Mouse (Mus musculus): ENCODE measurements at regions not wholly inside any gene's neighbourhood (a gene's known extent, or its start where the extent isn't known, plus 50 kb on each side); places are given as distances from the start of the nearest gene placed in this dataset.

GRCm38 (mm10) chr2:160237436-160238104 lies 96.4 kb downstream of the Gm826 start:
- no peak overlapping the region for H3K4me2 ChIP-seq (ENCODE audit: low read depth, low read length)
- H3K9ac ChIP-seq (replicated peaks; ENCODE audit: low read length), result no peak overlapping the region
- H3K36me3 ChIP-seq (replicated peaks; ENCODE audit: control insufficient read depth, insufficient read depth, low read depth, low read length), result no peaks in the 10 kb centered on the region
- DNase-seq (ENCODE audit: low spot score), result no peak
- H3K9me3 ChIP-seq (replicated peaks; ENCODE audit: control insufficient read depth, low read length), result no peaks in the 10 kb centered on the region
- no peaks in the 10 kb centered on the region for H3K27me3 ChIP-seq (ENCODE audit: control insufficient read depth, insufficient read depth, low read length)
- H3K4me3 ChIP-seq (ENCODE audit: low read depth, low read length), result no peak overlapping the region
- no peak overlapping the region for H3K27ac ChIP-seq (replicated peaks; ENCODE audit: low read depth, low read length)
- H3K4me1 ChIP-seq (ENCODE audit: control insufficient read depth, insufficient read depth, low read length), result no peaks in the 10 kb centered on the region
- no peak for ATAC-seq (replicated peaks; ENCODE audit: insufficient number of reproducible peaks, low FRiP score, low TSS enrichment, low read depth)
- 78% methylated on average over 3 of the region's 3 CpGs for WGBS

GRCm38 (mm10) chr2:160236806-160237205 lies 97.2 kb downstream of the Gm826 start:
- ATAC-seq (replicated peaks; ENCODE audit: insufficient number of reproducible peaks, low FRiP score, low TSS enrichment, low read depth), result no peak
- Histone ChIP-seq H3K36me3 (replicated peaks; ENCODE audit: control insufficient read depth, insufficient read depth, low read depth, low read length) (no peaks in the 10 kb centered on the region), H3K27ac (replicated peaks; ENCODE audit: low read depth, low read length) (no peak overlapping the region), H3K4me3 (ENCODE audit: low read depth, low read length) (no peak overlapping the region), H3K9ac (replicated peaks; ENCODE audit: low read length) (no peak overlapping the region), H3K27me3 (ENCODE audit: control insufficient read depth, insufficient read depth, low read length) (no peaks in the 10 kb centered on the region), H3K4me2 (ENCODE audit: low read depth, low read length) (no peak overlapping the region), H3K9me3 (replicated peaks; ENCODE audit: control insufficient read depth, low read length) (no peaks in the 10 kb centered on the region), H3K4me1 (ENCODE audit: control insufficient read depth, insufficient read depth, low read length) (no peaks in the 10 kb centered on the region)
- DNase-seq (ENCODE audit: low spot score), result no peak
- 88% methylated on average over 7 of the region's 7 CpGs for WGBS

- Histone ChIP-seq H3K36me3 (replicated peaks; ENCODE audit: control insufficient read depth, insufficient read depth, low read depth, low read length) (no peaks in the 10 kb centered on the region), H3K27ac (replicated peaks; ENCODE audit: low read depth, low read length) (no peak overlapping the region), H3K4me3 (ENCODE audit: low read depth, low read length) (no peak overlapping the region), H3K4me1 (ENCODE audit: control insufficient read depth, insufficient read depth, low read length) (no peaks in the 10 kb centered on the region), H3K4me2 (ENCODE audit: low read depth, low read length) (no peak overlapping the region), H3K9ac (replicated peaks; ENCODE audit: low read length) (no peak overlapping the region), H3K27me3 (ENCODE audit: control insufficient read depth, insufficient read depth, low read length) (no peaks in the 10 kb centered on the region), H3K9me3 (replicated peaks; ENCODE audit: control insufficient read depth, low read length) (no peaks in the 10 kb centered on the region)
- no peak for DNase-seq (ENCODE audit: low spot score)
- ATAC-seq (replicated peaks; ENCODE audit: insufficient number of reproducible peaks, low FRiP score, low TSS enrichment, low read depth), result no peak
- 73% methylated on average over 8 of the region's 8 CpGs for WGBS
Measured at GRCm38 (mm10) chr2:160230786-160231185, 103.2 kb downstream of the Gm826 start.

- H3K27me3 ChIP-seq (ENCODE audit: control insufficient read depth, insufficient read depth, low read length), result no peaks in the 10 kb centered on the region
- H3K4me3 ChIP-seq (ENCODE audit: low read depth, low read length), result no peak overlapping the region
- no peak overlapping the region for H3K27ac ChIP-seq (replicated peaks; ENCODE audit: low read depth, low read length)
- H3K4me2 ChIP-seq (ENCODE audit: low read depth, low read length), result no peak overlapping the region
- no peaks in the 10 kb centered on the region for H3K36me3 ChIP-seq (replicated peaks; ENCODE audit: control insufficient read depth, insufficient read depth, low read depth, low read length)
- H3K9ac ChIP-seq (replicated peaks; ENCODE audit: low read length), result no peak overlapping the region
- H3K4me1 ChIP-seq (ENCODE audit: control insufficient read depth, insufficient read depth, low read length), result no peaks in the 10 kb centered on the region
- DNase-seq (ENCODE audit: low spot score) (no peak), ATAC-seq (replicated peaks; ENCODE audit: insufficient number of reproducible peaks, low FRiP score, low TSS enrichment, low read depth) (no peak)
- H3K9me3 ChIP-seq (replicated peaks; ENCODE audit: control insufficient read depth, low read length), result no peaks in the 10 kb centered on the region
- 72% methylated on average over 8 of the region's 8 CpGs for WGBS
Measured at GRCm38 (mm10) chr2:160228331-160229035, 105.5 kb downstream of the Gm826 start.

GRCm38 (mm10) chr2:160225450-160225849 lies 108.5 kb downstream of the Gm826 start:
- Histone ChIP-seq H3K36me3 (replicated peaks; ENCODE audit: control insufficient read depth, insufficient read depth, low read depth, low read length) (no peaks in the 10 kb centered on the region), H3K9ac (replicated peaks; ENCODE audit: low read length) (no peak overlapping the region), H3K4me1 (ENCODE audit: control insufficient read depth, insufficient read depth, low read length) (no peaks in the 10 kb centered on the region), H3K4me3 (ENCODE audit: low read depth, low read length) (no peak overlapping the region), H3K4me2 (ENCODE audit: low read depth, low read length) (no peak overlapping the region), H3K27me3 (ENCODE audit: control insufficient read depth, insufficient read depth, low read length) (no peaks in the 10 kb centered on the region), H3K27ac (replicated peaks; ENCODE audit: low read depth, low read length) (no peak overlapping the region), H3K9me3 (replicated peaks; ENCODE audit: control insufficient read depth, low read length) (no peaks in the 10 kb centered on the region)
- ATAC-seq (replicated peaks; ENCODE audit: insufficient number of reproducible peaks, low FRiP score, low TSS enrichment, low read depth) (no peak), DNase-seq (ENCODE audit: low spot score) (no peak)
- WGBS, result 72% methylated on average over 5 of the region's 5 CpGs

- H3K9ac ChIP-seq (replicated peaks; ENCODE audit: low read length), result no peak overlapping the region
- DNase-seq (ENCODE audit: low spot score) (no peak), ATAC-seq (replicated peaks; ENCODE audit: insufficient number of reproducible peaks, low FRiP score, low TSS enrichment, low read depth) (no peak)
- no peaks in the 10 kb centered on the region for H3K36me3 ChIP-seq (replicated peaks; ENCODE audit: control insufficient read depth, insufficient read depth, low read depth, low read length)
- H3K4me3 ChIP-seq (ENCODE audit: low read depth, low read length), result no peak overlapping the region
- 91% methylated on average over 8 of the region's 8 CpGs for WGBS
- H3K4me1 ChIP-seq (ENCODE audit: control insufficient read depth, insufficient read depth, low read length), result no peaks in the 10 kb centered on the region
- no peak overlapping the region for H3K27ac ChIP-seq (replicated peaks; ENCODE audit: low read depth, low read length)
- H3K9me3 ChIP-seq (replicated peaks; ENCODE audit: control insufficient read depth, low read length), result no peaks in the 10 kb centered on the region
- H3K4me2 ChIP-seq (ENCODE audit: low read depth, low read length), result no peak overlapping the region
- no peaks in the 10 kb centered on the region for H3K27me3 ChIP-seq (ENCODE audit: control insufficient read depth, insufficient read depth, low read length)
Measured at GRCm38 (mm10) chr2:160223366-160223765, 110.6 kb downstream of the Gm826 start.

GRCm38 (mm10) chr2:160221772-160222171 lies 112.2 kb downstream of the Gm826 start:
- Histone ChIP-seq H3K4me3 (ENCODE audit: low read depth, low read length) (no peak overlapping the region), H3K36me3 (replicated peaks; ENCODE audit: control insufficient read depth, insufficient read depth, low read depth, low read length) (no peaks in the 10 kb centered on the region), H3K27me3 (ENCODE audit: control insufficient read depth, insufficient read depth, low read length) (no peaks in the 10 kb centered on the region), H3K9me3 (replicated peaks; ENCODE audit: control insufficient read depth, low read length) (no peaks in the 10 kb centered on the region), H3K4me1 (ENCODE audit: control insufficient read depth, insufficient read depth, low read length) (no peaks in the 10 kb centered on the region), H3K27ac (replicated peaks; ENCODE audit: low read depth, low read length) (no peak overlapping the region), H3K9ac (replicated peaks; ENCODE audit: low read length) (no peak overlapping the region), H3K4me2 (ENCODE audit: low read depth, low read length) (no peak overlapping the region)
- ATAC-seq (replicated peaks; ENCODE audit: insufficient number of reproducible peaks, low FRiP score, low TSS enrichment, low read depth) (no peak), DNase-seq (ENCODE audit: low spot score) (no peak)
- 73% methylated on average over 10 of the region's 11 CpGs for WGBS

- Histone ChIP-seq H3K27me3 (ENCODE audit: control insufficient read depth, insufficient read depth, low read length) (no peaks in the 10 kb centered on the region), H3K4me2 (ENCODE audit: low read depth, low read length) (no peak overlapping the region), H3K27ac (replicated peaks; ENCODE audit: low read depth, low read length) (no peak overlapping the region), H3K9ac (replicated peaks; ENCODE audit: low read length) (no peak overlapping the region), H3K36me3 (replicated peaks; ENCODE audit: control insufficient read depth, insufficient read depth, low read depth, low read length) (no peaks in the 10 kb centered on the region), H3K9me3 (replicated peaks; ENCODE audit: control insufficient read depth, low read length) (no peaks in the 10 kb centered on the region), H3K4me3 (ENCODE audit: low read depth, low read length) (no peak overlapping the region), H3K4me1 (ENCODE audit: control insufficient read depth, insufficient read depth, low read length) (no peaks in the 10 kb centered on the region)
- no peak for DNase-seq (ENCODE audit: low spot score)
- WGBS, result 15% methylated on average over 7 of the region's 7 CpGs
- ATAC-seq (replicated peaks; ENCODE audit: insufficient number of reproducible peaks, low FRiP score, low TSS enrichment, low read depth), result no peak
Measured at GRCm38 (mm10) chr2:160220562-160221021, 113.4 kb downstream of the Gm826 start.

All from embryonic facial prominence, embryonic 11.5 days (tissue).